Mouse (Mus musculus) G1E (cell line): Measurements from ENCODE around the gene Plcd1.

ENCODE experiments used
- CTCF ChIP-seq: IDR thresholded peaks from 2 replicates; pipeline ENCODE4 v1.5.1; 2012; ENCODE audit warnings: low read depth, low read length, inconsistent platforms, mixed read lengths
- GATA1 ChIP-seq: IDR thresholded peaks from 2 replicates; pipeline ENCODE4 v1.6.1; 2012; ENCODE audit warnings: borderline replicate concordance, low read length, inconsistent platforms, mixed read lengths
- GATA2 ChIP-seq: IDR thresholded peaks from 2 replicates; pipeline ENCODE4 v1.6.1; 2012; ENCODE audit warnings: low read depth, low read length, inconsistent platforms, borderline replicate concordance
- POLR2AphosphoS5 ChIP-seq: IDR thresholded peaks from 2 replicates; pipeline ENCODE4 v1.6.1; 2012; ENCODE audit warnings: low read depth, low read length, inconsistent platforms; ENCODE audit not compliant: insufficient replicate concordance
- TAL1 ChIP-seq: conservative IDR thresholded peaks from 2 replicates; pipeline ENCODE4 v1.6.1; 2012; ENCODE audit warnings: low read depth, low read length, inconsistent platforms, mixed read lengths

DNA sequence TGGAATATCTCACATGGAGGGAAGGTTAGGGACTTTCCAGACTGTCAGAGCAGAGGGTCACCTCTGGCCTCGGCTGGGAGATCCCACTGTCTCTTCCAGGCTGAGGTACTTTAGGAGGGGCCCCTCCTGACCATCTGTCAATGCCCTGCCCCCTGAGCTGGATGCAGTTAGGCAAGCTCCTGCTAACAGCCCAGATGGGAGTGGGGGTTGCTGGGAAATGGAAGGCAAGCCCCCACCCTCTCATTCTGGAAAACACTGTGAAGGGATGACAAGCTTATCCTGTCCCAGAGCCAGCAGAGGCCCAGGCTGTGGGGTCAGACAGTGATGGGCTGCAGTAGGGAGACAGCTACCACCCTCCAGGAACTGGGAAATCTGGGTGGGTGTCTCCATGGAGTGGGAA lies 6.9 kb downstream of the Plcd1 start:
- TF ChIP-seq CTCF (no peak), TAL1 (no peak), POLR2AphosphoS5 (no peak), GATA1 (no peak), GATA2 (no peak)
